Mouse (Mus musculus) common myeloid progenitor, adult 5-6 weeks (primary cell): ENCODE measurements around the gene Lins1. TPM values are rescaled to one million over a fixed set of nuclear protein-coding genes. Genes with fewer than 3 reads are reported as not detected.

Experiments used
- ATAC-seq: replicated peaks from 2 replicates; pipeline ENCODE4 v1.8.0; 2016; ENCODE audit warnings: low read depth, mild to moderate bottlenecking, moderate TSS enrichment, inconsistent platforms; ENCODE audit not compliant: poor library complexity, severe bottlenecking
- total RNA-seq: library from RNA; stranded (forward); fragments of 200-1000, 187-1606 nt; gene quantifications from 2 replicates; pipeline ENCODE4 v1.2.3, GENCODE M21; 2017

Gene Lins1
- total RNA-seq, result 13.1 and 13.2 TPM in 2 replicates

GRCm38 (mm10) chr7:66689620-66690360 lies at the start of gene Lins1:
TSS of gene Lins1 (plus strand) at chr7:66689889.
- ATAC-seq, result peak; percentile 98

DNA sequence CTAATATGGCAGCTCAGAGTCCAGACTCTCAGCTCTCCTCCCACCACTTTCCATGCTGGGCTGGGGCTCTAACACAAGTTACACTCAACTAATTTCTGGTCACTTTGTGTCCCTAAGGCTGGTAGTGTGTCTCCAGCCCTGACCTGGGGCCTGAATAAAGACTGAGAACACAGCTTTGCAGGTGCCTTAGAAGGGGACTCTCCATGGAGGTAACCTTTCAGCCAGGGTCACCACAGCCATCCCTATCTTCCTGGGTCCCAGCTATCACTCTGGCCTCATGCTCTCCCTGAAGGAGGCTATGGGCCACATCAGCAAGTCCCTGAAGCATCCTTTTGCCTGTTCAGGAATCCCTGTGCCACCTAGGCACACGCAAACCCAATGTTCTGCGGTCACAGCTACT lies 44.0 kb upstream of the Lins1 start:
- ATAC-seq, result no peak

GRCm38 (mm10) chr7:66649181-66649580 lies 40.5 kb upstream of the Lins1 start:
- ATAC-seq, result 0 out of 2 replicates have a peak, but pooled peaks have one; percentile 45

DNA sequence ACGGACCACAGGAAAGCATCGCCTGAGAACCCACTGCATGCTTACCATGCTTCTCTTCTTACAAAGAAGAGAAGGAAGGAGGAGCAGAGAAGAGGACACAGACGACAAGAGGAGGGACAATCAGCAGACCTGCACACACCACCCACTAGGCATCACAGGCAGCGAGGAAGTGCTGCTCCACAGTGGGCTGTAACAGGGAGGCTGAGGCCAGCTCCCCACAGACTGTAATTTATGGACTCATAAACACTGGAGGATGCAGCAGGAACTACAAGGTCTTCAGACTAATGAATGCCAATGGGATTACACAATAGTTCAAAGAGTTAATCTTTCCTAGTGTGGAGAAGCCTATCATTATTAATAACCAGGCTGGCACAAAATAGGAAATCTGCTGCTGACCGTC lies 38.8 kb upstream of the Lins1 start:
- no peak for ATAC-seq

- ATAC-seq, result peak; percentile 88
Measured at GRCm38 (mm10) chr7:66652216-66652615, 37.5 kb upstream of the Lins1 start.

- no peak for ATAC-seq
Measured at GRCm38 (mm10) chr7:66653596-66653995, 36.1 kb upstream of the Lins1 start.

DNA sequence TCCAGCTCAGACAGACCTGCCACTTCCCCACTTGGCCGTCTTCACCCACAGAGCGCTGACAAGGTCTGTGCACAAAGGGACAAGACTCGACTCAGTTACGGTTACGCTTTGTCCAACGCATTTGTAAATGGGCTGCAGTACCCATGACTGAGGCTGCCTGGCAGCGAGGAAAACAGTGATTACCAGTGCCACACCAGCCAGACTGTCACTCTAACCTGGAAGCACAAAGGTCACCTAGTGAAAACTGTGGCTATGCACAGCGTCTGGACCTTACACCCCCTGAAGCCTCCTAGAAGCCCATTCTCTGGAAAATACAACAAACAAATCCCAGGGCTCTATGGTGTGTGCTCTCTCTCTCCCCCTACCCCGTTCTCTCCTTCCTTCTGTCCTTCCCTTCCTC lies 34.2 kb upstream of the Lins1 start:
- no peak for ATAC-seq

GRCm38 (mm10) chr7:66660291-66660690 lies 29.4 kb upstream of the Lins1 start:
- ATAC-seq, result no peak

DNA sequence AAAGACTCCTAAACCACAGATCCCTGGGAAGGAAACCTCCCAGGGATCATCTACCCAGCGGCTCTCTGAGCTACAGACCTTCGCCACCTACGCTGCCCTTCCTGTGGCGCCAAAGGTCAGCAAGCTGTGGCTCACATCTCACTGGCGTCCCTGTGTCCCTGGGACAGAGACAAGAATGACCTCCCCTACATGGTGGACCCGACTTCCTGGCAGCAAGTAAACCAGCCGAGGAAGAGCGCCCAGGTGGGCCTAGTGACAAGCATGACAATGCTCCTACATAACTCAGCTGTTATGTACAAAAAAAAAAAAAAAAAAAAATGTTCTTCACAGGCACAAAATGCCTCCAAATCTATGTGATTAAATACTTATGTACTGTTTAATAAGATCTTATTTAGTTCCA lies 28.7 kb upstream of the Lins1 start:
- no peak for ATAC-seq

DNA sequence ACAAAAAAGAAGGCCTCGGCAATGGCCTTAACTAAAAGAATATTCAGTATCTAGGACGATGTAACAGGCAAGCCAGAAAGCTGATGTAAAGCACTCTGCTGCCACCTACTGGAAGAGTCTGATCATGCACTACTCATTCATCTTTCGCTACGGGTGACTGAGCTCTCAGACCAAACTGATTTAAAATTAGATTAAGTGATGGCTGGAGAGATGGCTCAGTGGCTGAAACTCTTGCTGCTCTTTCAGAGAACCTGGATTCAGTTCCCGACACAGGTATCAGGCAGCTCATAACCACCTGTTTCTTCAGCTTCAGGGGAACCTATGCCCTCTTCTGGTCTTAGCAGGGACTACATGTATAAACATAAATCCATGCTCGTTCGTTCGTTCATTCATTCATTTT lies 28.1 kb upstream of the Lins1 start:
- ATAC-seq, result peak; percentile 95

GRCm38 (mm10) chr7:66663548-66663947 lies 26.1 kb upstream of the Lins1 start:
- no peak for ATAC-seq

GRCm38 (mm10) chr7:66667064-66667463 lies 22.6 kb upstream of the Lins1 start:
- ATAC-seq, result no peak

DNA sequence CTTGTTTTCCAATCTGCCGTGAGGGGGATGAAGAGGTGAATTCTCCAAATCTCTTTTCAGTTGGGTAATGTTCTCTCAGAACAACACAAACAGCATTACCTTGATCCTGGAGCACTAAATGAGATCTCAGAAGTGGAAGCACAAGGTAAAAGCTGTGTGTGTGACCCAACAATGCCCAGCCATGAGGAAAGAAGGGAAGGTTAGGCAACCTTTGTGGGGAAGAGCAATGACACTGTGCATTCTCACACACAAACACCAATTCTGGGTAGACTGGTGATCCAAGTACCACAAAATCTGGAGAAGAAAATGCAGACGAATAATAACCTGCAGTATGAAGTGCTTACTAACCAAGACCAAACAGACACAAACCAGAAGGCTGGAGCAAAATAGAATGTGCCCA lies 13.9 kb upstream of the Lins1 start:
- ATAC-seq, result no peak

GRCm38 (mm10) chr7:66682119-66682863 lies 7.4 kb upstream of the Lins1 start:
- ATAC-seq, result no peak

DNA sequence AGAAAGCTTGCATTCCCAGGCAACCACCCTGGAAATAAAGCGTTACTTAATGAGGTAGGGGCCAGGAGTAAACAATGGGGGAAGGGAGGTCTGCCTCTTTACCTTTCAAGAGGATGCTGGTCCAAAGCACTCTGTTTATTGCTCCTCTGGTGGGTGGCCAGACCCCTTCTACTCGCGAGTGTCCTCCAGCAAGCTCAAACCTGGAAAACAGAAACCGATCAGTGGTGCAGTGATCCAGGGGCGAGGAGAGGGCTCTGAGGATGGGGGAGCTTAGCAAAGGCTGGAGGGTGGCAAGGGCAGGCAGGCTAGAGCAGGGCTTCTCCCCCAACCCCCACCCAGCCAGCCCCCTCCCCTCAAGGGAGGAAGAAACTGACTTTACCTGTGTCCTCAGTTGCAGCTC lies 968 bp upstream of the Lins1 start:
- no peak for ATAC-seq

DNA sequence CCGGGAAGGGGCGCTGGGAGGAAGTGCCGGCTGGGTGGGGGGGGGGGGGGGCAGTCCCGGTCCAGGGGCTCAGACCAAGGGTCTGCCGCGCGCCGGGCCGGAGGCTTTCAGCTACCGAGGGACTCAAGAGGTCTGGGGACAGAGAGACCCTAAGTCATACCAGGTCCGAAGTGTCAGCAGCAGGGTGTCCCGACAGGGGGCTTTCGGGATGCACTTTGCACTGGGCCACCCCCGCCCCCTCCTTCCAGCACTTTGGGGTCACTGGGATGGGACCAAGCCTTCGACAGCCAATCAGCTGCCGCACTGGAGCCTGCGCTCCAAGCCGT lies 432 bp upstream of the Lins1 start, which contains the start of gene Asb7:
Gene Asb7, minus strand, starts transcription at position 303 of the 326 bp plus-strand sequence.
- ATAC-seq, result no peak

DNA sequence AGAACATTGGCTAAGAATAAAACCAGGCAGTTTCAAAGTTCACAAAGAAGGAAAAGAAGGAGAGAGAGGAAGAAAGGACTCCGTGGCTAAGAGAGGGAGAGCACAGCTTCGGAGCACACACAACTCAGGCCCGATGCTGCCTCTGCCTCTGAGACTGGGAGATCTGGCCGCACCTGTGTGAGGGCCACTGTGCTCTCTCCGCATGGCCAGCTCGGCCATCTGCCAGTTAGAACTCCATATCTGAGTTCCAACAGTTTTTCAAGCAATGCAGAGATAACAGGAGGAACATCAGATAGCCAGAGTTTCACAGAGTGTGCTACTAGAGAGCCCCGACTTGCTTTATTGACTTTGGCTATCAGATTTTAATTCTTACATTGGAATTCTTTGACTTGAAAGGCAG lies 4.8 kb downstream of the Lins1 start:
- no peak for ATAC-seq

DNA sequence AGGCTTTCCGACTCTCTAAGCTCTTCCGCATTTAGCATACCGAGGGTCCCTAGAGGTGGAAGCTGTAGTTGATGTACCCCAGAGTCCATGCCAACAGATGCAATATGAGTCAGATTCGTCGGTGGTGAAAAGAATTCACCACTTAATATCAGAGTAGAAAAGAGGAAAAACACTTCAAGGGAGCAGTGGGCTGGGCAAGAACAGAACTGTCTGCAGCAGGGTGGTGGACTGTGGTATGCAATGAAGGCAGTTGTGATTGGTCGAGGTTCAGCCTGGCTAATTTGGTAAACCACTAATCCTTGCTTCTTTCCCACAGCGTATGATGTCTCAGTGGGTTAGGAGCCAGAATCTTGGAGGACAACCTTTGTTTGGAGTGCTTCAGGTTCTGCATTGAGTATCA lies 13.0 kb downstream of the Lins1 start:
- no peak for ATAC-seq

DNA sequence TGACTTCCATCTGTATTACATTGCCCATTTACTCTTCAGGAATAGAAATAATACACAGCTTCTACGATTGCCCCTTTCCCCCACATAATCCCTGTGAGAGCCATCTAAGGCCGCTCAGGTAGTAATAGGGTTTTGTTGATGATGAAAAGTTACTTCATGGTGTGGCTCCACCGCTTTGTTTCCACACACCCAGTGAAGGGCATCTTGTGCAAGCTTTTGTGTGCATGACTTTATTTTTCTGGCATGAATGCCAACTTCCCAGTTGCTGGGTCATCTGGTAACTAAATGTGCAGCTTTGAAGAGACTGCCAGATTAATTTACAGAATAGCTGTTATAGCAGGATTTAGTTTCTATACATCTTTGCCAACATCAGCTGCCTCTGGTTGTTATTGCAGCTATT lies 14.9 kb downstream of the Lins1 start:
- no peak for ATAC-seq

DNA sequence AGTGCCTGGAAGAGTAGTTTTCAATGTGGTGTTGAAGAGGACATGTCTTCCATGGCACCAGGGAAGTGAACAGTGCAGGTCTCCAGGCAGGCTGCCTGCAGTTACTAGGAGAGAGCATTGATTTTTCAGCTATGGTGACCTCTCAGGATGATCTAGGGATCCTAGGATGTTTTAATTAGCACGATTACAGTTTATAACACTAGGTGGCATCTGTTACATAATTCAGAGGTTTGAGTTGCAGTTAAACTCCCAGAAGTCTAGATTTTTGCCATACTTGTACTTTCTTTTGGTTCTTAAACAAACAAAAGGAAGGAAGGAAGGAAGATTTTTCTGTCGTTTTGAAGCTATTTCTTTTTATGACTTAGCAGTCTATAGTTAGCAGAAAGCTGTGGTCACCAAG lies 21.5 kb downstream of the Lins1 start:
- ATAC-seq, result no peak

GRCm38 (mm10) chr7:66724514-66724913 lies 34.8 kb downstream of the Lins1 start:
- no peak for ATAC-seq

DNA sequence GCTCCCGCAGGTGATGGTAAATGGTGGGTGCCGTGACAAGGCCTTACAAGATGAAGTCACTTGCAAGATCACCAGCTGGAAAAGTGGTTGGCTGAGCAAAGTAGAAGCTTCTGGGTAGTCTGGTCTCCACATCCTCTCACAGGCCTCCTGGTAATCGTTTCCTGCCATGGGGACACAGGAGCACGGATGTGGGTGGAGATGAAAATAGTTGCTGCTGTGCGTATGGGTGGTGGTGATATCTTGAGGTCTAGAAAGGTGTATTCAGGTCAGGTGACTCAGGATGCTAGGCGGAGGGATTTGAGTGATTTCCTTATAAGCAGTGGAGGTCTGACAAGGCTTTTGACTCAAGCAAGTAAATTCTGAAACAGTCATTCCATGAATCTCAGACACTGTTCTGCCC lies 35.3 kb downstream of the Lins1 start:
- ATAC-seq, result no peak
